Mouse (Mus musculus) ovary, postnatal 36 days (tissue): ENCODE data around the gene Aspg.
A peak's percentile ranks its signal among the peaks of the same experiment; 100 is the strongest.

Experiments used
- DNase-seq: peaks from one replicate; pipeline ENCODE4 v3.0.0; 2022; ENCODE audit warnings: low spot score, mixed read lengths

Gene Aspg

DNA sequence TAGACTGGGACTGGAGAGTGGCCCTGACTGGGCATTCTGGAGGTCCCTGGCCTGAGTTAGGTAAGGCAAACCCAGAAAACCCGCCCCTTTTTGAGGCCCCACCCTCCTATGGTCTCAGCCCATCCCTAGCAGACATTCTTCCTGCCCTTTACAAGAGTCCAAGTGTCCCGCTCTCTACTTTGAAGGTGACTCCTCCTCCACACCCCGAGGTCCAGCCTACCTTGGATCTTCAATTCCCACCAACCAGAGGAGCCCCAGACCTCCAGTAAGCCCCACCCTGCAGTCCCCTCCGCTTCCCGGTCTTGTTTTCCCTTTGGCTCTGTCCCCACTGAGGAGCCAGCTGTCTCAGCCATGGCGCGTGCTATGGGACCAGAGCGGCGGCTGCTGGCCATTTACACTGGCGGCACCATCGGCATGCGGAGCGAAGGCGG lies at the start of gene Aspg:
TSS of gene Aspg (plus strand) at position 139 of the 431 bp plus-strand sequence.
- DNase-seq, result peak; percentile 27

DNA sequence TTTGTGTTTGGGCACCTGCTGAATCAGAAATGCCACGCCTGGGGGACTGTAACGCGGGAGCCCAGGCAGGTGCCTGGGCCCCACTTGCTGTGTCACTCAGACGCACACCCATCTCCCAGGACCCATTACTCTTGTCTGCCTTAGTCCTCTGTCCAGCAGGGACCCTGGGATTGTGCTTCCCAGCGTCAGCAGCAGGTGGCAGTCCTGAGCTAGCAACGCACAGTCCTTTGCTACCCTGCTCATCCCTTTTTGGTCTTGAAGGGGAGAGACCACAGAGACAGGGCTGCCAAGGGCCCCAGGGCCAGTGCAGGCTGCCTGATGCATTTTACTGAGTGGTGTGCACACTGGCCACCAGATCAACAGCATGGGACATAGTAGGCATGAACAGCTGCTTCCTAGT lies 28.8 kb upstream of the Aspg start:
- peak; percentile 77 for DNase-seq

DNA sequence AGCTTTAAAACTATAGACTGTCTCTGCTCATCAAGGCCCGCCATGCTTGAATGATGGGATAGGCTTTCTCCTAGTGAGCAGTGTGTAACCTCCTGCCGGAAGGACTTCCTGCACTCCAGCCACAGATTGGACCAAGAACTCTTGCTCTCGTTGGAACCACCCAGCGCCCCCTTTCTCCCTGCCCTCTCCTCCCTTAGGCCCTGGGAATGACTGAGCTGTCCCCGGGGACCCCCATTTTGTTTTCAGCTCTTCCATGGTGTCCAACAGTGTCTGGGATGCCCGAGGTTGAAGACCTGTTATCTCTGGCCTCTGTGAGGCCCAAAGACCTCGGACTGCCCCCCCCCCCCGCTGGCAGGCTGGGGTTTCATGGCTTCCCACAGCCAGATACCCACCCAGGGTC lies 26.6 kb upstream of the Aspg start:
- DNase-seq, result no peak

DNA sequence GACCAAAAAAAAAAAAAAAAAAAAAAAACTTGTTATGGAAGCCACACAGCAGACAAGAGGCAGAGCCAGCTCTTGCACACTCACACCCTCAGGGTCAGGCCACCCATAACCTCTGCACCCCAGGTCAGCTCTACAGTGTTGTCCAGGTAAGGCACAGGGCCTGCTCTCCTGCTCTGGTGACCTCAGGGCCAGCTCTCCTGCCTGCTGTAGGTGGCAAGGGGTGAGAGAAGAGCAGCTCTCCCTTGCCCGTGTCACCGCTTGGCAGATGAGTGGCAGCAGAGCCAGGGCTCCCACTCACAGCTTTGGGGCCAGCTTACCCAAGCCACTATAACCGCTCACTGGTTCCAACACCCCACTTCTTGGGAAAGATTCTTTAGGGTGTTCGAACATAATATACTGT lies 25.6 kb upstream of the Aspg start:
- DNase-seq, result no peak

DNA sequence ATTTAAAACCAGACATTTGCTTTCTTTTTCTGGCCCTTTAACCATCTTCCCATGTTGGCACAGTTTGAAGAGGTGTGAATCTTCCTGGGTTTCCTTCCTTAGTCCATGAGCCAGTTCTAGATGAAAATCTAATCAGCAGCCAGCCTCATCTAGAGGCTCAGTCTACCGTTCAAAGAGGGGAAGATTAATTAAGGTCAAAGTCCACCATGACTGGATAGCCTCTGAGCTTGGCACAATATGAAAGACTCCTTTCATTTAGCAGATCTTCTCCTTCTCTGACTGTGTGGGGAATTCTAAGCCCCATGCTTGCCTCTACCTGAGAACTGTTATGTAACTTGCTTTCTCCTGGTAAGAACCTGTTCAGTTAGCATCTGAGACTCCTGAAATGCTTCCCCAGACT lies 24.2 kb upstream of the Aspg start:
- DNase-seq, result no peak

DNA sequence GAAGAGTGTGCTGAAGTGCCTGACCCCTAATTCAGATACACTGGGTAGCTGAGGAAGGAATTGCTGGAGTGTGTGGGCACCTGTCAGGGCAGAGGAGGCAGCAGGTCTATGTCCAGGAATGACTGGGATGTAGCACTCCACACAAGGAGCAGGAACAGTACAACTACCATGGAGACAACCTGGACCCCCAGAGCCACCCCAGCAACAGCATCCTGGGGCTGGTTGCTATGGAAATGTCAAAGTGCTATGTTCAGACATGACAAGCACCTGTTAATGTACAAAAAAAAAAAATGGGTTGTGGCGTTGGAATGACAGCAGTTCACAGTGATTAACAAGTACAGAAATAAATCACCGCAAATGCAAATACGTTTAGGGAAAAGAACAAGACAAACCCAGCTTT lies 20.2 kb upstream of the Aspg start:
- no peak for DNase-seq

DNA sequence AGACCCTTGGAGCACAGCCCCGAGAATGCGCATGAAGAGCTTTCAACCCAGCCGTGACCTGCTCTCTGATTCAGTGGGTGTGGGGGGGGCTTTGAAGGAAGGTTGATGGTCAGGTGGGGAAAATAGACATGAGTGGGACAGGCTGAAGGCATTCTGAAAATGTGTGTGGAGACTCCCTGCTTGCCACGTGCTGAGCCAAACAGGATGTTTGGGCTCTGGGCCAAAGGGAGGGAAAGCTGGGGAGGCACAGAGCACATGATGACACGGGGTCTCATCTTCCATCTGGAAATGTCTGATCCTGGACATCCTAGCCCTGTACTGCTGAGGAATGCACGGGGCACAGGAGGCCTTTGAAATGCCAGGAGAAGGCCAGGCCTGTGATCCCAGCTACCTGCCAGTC lies 19.8 kb upstream of the Aspg start:
- DNase-seq, result no peak

DNA sequence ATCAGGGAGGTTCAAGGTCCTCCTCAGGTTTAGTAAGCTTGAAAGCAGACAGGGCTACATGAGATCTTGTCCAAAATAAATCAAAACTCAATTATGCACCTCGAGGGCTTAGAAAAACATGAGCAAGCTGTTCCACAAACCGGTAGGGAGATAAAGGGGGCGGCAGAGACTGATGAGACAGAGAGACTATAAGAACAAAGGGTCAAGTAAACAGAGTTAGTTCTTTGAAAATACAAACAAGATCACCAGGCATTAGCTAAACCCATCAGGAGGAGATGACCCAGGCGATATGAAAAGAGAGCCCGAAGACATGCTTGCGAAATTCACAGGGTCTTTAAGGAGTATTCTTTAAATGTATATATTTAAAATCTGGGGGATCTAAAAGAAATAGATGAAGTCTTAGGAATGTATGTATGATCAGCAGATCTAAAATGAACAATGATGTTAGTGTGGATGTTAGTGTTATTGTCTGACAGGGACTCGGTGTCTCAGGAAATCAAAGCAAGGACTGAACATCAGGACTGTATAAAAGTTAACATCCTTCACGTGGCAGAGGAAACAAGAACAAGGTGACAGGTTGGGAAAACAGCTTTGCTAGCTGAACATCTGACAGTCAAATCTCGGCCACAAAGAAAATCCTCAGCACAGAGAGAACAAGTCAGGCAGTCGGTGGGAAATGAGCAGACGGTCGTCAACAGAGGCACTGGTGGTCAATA lies 17.7 kb upstream of the Aspg start:
- DNase-seq, result no peak

DNA sequence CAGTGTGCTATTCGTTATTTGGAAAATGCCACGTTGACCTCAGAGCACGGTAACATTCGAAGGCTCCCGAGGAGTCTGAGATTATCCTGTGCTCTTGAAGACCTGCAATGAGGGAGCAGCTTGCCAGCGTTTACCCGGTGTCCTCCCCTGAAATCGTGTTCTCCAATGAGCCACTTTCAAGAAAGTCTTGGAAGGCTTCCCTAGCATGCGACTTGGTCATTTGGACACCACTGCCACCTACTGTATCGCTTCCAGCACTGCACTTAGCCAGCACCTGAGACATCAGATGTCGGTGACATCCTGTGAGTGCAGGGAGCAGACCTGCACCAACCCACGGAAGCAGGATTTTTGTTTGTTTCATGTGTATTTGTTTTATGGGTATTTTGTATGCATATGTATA lies 15.4 kb upstream of the Aspg start:
- DNase-seq, result peak; percentile 57

DNA sequence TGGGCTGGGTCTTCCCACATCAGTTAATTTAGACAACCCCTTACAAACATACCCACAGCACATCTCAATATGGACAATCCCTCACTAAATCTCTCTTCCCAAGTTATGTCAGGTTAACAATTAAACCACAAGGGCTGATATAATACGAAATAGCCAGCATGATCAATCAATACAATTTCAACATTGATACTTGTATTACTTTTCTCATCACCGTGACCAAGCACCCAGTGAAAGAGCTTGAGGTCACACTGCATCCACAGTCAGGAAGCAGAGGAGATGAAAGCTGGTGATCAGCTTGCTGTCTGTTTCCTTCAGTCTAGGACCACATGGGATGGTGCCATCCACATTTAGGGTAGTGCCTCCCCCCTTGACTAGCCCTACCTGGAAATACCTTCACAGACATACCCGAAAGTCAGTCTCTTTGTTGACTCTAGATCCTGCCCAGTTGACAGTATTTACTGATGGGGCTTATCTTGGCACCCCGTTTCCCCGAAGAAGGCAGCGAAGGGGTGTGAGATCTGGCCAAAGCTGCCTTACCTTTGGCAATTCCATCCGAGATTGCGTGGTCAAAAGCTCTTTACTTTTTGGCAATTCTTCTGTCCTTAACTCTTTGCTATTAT lies 12.1 kb upstream of the Aspg start:
- no peak for DNase-seq

DNA sequence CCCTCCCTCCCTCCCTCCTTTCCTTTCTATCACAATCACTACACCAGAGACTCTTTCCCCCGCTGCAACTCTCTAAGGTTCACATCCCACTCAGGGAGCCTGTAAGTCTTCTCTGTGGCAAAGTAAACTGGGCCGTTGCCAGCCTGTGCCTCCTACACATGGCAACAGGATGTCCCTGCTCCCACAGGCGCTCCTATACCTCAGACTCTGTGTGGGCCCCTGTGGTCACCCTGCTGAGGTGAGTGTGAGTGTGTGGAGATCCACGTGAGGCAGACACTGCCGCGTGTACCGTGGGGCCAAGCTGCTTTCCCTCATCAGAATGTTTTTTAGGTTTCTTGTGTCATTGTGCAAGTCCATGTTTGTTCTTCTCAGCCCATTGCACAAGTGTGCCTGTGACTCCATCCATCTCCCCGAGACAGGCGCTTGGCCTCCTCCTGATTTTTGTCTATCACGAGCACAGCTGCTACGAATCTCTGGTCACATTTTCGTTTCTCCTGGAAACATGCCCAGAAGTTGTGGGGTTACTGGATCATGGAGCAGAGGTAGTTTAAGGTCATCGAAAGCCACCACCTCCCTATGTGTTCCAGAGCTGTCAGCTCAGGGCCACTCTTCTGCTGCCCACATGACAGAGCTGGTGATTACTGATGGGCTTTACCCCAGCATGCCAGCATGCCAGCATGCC lies 10.3 kb upstream of the Aspg start:
- DNase-seq, result peak; percentile 37

DNA sequence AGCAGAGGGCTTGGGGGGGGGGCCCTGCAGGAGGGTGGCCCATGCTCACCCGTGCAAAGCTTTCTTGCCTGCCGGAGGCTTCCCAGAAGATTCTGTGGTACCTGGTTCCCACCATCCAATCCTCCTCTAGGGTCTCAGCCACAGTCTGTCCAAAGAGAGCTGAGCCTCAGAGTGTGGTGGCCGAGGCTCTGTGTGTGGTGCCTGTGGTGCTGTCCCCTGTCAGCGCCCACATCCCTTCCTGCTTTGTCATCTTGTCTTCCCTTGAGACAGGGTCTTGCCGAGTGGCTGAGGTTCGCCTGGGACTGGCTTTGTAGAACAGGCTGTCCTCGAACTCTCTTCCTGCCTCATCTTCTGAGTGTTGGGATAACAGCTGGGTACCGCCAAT lies 9.8 kb upstream of the Aspg start:
- no peak for DNase-seq

DNA sequence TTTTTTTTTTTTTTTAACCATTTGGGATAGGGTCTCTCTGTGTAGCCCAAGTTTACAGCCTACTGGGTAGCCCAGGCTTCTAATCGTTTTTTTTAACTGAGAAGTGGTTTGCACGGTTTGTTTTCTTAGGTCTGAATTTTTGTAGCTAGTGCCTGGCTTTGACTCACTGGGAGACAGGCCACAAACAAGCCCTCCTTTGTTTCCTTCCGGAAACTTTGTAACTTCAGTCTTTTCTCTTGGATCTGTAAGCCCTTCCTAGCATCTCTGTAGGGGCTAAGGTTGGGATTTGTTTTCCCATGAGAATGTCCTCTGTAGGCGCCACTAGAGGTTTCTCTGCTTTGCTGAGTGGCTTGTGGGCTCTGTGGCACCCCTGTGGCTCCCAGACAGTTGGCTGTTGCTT lies 6.4 kb upstream of the Aspg start:
- DNase-seq, result no peak

DNA sequence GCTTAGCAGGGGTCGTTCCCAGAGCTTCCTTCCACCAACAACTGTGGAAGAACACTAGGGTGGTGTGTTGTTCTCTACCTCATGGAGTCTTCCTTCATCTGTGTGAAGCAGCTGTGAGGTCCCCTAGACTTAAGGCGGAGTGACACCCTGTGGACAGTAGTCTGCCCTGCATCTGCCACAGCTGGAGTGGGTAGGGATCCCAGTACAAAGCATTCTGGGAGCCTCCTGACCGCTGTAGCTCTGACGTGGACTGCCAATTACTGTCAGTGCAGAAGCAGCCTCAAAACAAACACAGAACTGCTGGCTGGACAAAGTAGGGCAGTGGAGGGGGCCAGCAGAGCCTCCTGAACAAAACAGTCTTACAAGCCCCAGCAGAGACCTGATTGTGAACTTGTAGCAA lies 5.4 kb upstream of the Aspg start:
- DNase-seq, result no peak

DNA sequence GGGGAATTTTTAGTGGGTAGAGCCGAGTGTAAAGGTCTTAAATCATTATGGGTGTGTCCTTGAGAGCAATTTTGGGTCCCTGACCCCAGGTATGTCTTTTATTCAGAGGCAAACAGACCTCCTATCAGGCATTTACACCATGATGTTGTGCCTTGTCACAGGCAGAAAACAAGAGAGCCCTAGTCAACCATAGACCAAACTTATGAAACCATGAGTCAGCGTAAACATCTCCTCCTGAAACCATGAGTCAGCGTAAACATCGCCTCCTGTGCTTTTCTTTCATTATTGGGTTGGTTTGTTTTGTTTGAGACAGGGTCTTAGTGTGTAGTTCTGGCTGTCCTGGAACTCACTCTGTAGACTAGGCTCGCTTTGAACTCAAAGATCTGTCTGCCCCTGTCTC lies 3.3 kb upstream of the Aspg start:
- DNase-seq, result no peak

DNA sequence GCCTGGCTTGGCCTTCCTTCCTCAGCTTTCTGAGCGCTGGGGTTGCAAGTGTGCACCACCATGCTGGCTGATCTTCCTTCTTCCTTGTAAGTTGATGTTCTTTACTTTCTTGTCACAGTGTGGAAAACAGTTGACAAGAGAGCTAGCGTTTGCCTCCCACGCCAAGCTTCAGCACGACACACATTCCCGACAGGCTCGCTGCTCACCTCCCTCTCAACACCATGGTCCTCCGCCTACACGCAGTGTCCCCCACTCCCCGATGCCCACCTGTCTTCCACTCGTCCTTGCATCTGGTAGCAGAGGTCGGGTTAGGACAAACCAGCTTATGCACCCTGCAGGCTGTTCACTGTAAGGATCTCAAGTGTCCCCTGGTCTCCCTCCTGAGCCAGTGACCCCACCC lies 1.6 kb upstream of the Aspg start:
- DNase-seq, result no peak

DNA sequence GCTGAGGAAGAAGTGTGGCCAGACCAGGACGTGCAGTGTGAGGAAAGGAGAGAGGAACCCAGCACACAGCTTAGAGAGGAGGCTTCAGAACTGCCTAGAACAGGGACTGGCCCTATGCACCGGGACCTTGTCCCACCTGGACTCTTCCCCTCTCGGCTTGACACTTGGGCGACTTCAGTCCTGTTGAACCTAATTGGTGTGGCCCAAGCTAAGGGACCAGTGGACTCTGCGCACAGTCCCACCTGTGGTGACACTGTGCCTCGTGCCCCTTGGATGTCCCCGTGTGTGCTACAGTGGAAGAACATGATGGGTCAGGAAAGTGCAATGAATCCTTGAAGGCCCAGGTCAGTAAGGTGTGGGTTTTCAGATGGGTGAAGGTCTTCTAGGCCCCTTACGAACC lies 1.2 kb downstream of the Aspg start:
- DNase-seq, result no peak

DNA sequence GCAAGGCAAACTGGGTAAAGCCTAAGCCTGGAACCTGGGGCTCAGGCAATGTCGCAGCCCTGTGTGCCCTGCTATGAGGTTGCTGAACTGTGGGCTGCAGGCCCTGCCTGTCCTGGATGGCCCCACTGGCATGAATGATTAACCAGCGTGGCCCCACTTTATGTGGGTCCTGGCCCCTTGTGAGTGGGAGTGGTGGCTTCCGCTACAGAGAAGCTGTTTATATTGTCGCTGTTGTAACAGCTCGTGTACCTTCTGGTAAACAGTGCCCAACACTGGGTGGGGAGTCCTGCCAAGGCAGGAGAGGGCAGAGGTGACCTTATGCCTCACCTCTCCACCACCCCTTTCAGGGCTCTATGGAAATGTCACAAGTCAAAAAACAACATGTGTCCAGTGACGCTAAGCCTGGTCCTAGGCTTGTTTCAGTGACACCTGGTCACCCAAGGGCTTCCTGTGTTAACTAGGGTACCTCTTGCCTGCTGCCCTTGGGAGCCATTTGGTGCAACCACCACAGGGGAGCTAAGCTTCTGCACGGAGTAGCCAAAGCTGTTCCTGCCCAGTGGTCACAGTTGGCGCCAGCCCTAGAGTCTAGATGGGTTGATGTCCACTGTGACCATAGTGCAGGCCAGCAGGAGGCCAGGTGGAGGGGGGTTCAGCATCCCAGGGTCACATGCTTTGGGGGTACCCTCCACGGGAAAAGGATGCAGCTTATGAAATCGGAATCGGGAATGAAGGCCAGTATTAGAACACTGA lies 2.4 kb downstream of the Aspg start:
- DNase-seq, result no peak

DNA sequence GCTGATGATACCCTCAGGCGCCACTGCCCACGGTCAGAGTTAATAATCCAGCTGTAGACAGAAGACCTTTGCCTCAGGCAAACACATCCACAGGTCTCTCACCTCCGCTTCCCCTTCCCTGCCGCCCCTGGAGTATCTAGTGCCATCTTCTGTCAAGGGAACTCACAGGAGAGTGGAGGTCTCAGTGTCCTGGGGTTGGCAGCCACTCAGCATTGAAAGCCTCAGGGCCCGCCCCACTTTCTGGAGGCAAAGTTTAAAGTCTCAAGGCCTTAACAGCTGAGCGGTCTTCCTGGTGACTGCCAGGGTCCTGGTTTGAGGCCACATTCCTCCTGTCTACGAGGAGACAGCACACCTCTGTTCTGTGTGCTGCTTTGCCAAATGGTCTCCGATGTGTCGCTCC lies 3.2 kb downstream of the Aspg start:
- no peak for DNase-seq

DNA sequence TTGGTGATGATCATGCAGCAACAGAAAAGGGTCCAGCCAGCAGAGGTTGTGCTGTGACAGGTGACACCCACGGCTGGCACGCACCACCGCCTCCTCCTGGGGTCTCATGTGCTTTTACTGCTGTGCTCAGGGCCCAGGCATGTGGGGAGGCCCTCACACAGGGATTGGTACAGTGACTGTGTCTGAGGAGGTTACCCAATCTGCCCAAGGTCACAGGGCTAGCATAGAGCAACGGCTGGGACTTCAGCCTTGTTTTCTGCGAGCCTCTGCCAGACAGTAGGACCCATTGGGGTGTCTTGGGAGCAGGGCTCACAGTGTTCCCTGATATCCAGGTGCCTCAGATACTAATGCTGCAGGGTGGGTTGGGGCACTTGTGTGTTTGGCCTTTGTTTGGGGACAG lies 4.8 kb downstream of the Aspg start:
- no peak for DNase-seq

DNA sequence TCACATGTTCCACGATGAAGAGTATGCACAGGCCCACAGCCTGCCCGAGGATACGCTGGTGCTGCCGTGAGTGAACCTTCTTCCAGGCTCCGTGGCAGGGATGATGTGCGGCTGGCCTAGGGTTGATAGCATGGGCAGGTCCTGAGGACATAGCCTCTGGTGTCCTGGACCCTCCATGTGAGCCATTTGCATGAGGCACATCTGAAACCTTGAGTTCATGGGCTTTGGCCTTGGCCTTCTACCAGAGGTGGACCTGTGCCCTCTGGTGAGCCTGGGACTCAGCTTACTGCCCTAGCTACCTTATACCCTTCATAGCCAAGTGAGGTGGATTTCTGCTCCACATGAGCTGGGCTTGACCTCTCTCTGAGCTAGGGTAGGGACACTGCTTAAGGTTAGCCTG lies 5.8 kb downstream of the Aspg start:
- DNase-seq, result no peak

DNA sequence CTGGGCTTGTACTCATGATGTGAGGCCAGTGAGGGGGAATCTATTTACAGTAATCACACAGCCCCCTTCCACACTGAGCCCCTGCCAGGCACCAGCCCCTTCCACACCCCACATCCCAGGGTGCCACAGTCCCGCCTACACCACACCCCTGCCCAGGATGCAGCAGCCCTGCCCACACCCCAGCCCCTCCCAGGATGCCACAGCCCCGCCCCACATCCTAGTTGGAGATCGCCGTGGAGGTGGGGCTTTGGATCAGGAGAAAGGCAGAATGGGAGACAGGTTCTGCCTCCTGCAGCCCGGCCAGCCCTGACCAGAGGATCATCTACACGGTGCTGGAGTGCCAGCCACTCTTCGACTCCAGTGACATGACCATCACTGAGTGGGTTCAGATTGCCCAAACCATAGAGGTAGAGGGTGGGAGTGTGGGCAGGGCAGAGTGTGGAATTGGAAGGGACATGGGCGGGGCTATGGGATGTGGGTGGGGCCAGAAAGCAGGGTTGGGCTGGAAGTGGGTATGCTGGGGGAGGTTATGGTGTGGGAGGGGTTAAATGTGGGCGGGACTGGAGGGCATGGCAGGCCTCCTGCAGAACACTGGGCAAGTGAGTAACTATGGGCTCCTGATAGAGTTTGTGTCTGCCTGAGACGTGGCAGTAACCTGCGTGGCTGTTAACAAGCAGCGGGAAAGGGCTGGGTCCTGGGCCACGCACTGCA lies 6.4 kb downstream of the Aspg start:
- no peak for DNase-seq
